Mouse (Mus musculus) embryonic facial prominence, embryonic 14.5 days (tissue): ENCODE measurements around the gene Aox1. TPM values are rescaled to one million over a fixed set of nuclear protein-coding genes. Genes with fewer than 3 reads are reported as not detected.

Experiments used
- polyA plus RNA-seq: library from polyadenylated mRNA; unstranded; fragments of >200 nt; fragmentation: Nextera tagmentation; extraction: Ambion mirVana; gene quantifications from 2 replicates; pipeline ENCODE4 v1.2.1, GENCODE M21; 2014

Aox1 gene
- polyA plus RNA-seq, 1 experiment from 2014 or later, result 0.70 TPM

Other genes starting within 250 kb of the Aox1 start
- 13.8 and 17.9 TPM in 2 replicates for gene Sgo2a, start 34.0 kb upstream of the Aox1 start, polyA plus RNA-seq
- gene Kctd18, start 11.0 kb upstream of the Aox1 start, polyA plus RNA-seq, result 15.6 and 19.2 TPM in 2 replicates
- 1.8 and 2.6 TPM in 2 replicates for gene Aox3, start 83.2 kb downstream of the Aox1 start, polyA plus RNA-seq
- 3.9 and 6.6 TPM in 2 replicates for gene Aox4, start 180.5 kb downstream of the Aox1 start, polyA plus RNA-seq
- gene Aox2, start 248.4 kb downstream of the Aox1 start, polyA plus RNA-seq, result 1.2 and 1.4 TPM in 2 replicates